Mouse (Mus musculus) R1 (cell line): ENCODE results near the gene Ttc37.

ENCODE experiments used
- DNase-seq: peaks from one replicate; pipeline ENCODE4 v3.0.0-alpha.2; 2018; ENCODE audit warnings: low read depth, low spot score

Gene Ttc37

GRCm38 (mm10) chr13:76157508-76157907 lies 59.0 kb downstream of the Ttc37 start:
- no peak for DNase-seq

- DNase-seq, result no peak
Measured at GRCm38 (mm10) chr13:76160587-76160986, 62.1 kb downstream of the Ttc37 start.

GRCm38 (mm10) chr13:76174297-76174696 lies 75.8 kb downstream of the Ttc37 start:
- DNase-seq, result no peak

GRCm38 (mm10) chr13:76178700-76179099 lies 80.2 kb downstream of the Ttc37 start:
- DNase-seq, result no peak

GRCm38 (mm10) chr13:76187651-76188050 lies 89.1 kb downstream of the Ttc37 start:
- no peak for DNase-seq

- DNase-seq, result no peak
Measured at GRCm38 (mm10) chr13:76189190-76189589, 90.7 kb downstream of the Ttc37 start.

- DNase-seq, result no peak
Measured at GRCm38 (mm10) chr13:76190273-76190672, 91.7 kb downstream of the Ttc37 start.

- no peak for DNase-seq
Measured at GRCm38 (mm10) chr13:76194937-76195336, 96.4 kb downstream of the Ttc37 start.

GRCm38 (mm10) chr13:76195431-76196138 lies 97.1 kb downstream of the Ttc37 start:
- no peak for DNase-seq

GRCm38 (mm10) chr13:76197297-76197848 lies 98.8 kb downstream of the Ttc37 start:
- DNase-seq, result peak; percentile 16

GRCm38 (mm10) chr13:76199943-76200342 lies 101.4 kb downstream of the Ttc37 start:
- DNase-seq, result no peak

- DNase-seq, result no peak
Measured at GRCm38 (mm10) chr13:76214928-76215327, 116.4 kb downstream of the Ttc37 start.

GRCm38 (mm10) chr13:76215397-76215796 lies 116.9 kb downstream of the Ttc37 start:
- peak; percentile 51 for DNase-seq
